In genomic region chr10:95255018-95255680, GRCm38 (mm10) we compare ENCODE assay signal across 10 mouse cellular contexts.
DNase-seq lines count a peak whose midpoint lies in the region; ATAC-seq and TF ChIP-seq lines count a peak whose summit lies in the region.
"Had no signal": no experiment of that assay in that cellular context is flagged by ENCODE, and none has a peak within 500 bp of the region (broad histone marks: within the 10 kb centered on the region; RNA-seq: fewer than 3 reads in every experiment).

No protein-coding gene starts in this region.

- peaks cover 32% of the 10 kb centered on the region for H3K4me1 ChIP-seq in lung, embryonic 15.5 days
- peaks cover 38% of the 10 kb centered on the region for H3K4me1 ChIP-seq in embryonic facial prominence, embryonic 13.5 days
- H3K4me1 ChIP-seq in kidney, embryonic 15.5 days, result peaks cover 19% of the 10 kb centered on the region

- no peak for DNase-seq in gastrocnemius, adult 2 months
- DNase-seq in gastrocnemius, postnatal 14 days, result no peak
- no peak for DNase-seq in lung, postnatal 25 days (ENCODE audit: low spot score)
- DNase-seq: embryo, embryonic 11 days had no signal

- H3K4me3 ChIP-seq in gastrocnemius, adult 2 months, result peak overlapping the region; percentile 63
- no peak overlapping the region for H3K4me3 ChIP-seq in lung, embryonic 15.5 days
- H3K4me3 ChIP-seq in embryonic facial prominence, embryonic 13.5 days, result no peak overlapping the region
- H3K4me3 ChIP-seq in myocyte, result no peak overlapping the region
- no peak overlapping the region for H3K4me3 ChIP-seq in kidney, embryonic 15.5 days (replicated peaks)
- H3K4me3 ChIP-seq: midbrain, embryonic 12.5 days had no signal

- H3K9ac ChIP-seq in lung, embryonic 15.5 days, result no peak overlapping the region
- no peak overlapping the region for H3K9ac ChIP-seq in embryonic facial prominence, embryonic 13.5 days
- H3K9ac ChIP-seq in kidney, embryonic 15.5 days, result no peak overlapping the region
- H3K9ac ChIP-seq: midbrain, embryonic 12.5 days had no signal

- H3K79me2 ChIP-seq in myocyte (ENCODE audit: control insufficient read depth, insufficient read depth), result no peaks in the 10 kb centered on the region

- H3K27ac ChIP-seq in gastrocnemius, adult 2 months, result peak overlapping the region; percentile 71
- H3K27ac ChIP-seq in lung, embryonic 15.5 days, result 0 out of 2 replicates have a peak overlapping the region, but pooled peaks have one; percentile 50
- H3K27ac ChIP-seq in embryonic facial prominence, embryonic 13.5 days, result peak overlapping the region; percentile 29; the same call in 1 of the 2 replicates
- no peak overlapping the region for H3K27ac ChIP-seq in kidney, embryonic 15.5 days
- H3K27ac ChIP-seq: midbrain, embryonic 12.5 days had no signal

- intact Hi-C loops in gastrocnemius, adult 2 months (cut with DNase I), result loop anchor here (5.0 kb wide), 1 partner anchor 263 kb away; no protein-coding TSS in a partner anchor
- intact Hi-C loops in gastrocnemius, postnatal 14 days (cut with DNase I; ENCODE audit: low total_unique reads), result no loop called here

- no peaks in the 10 kb centered on the region for H3K36me3 ChIP-seq in lung, embryonic 15.5 days
- no peaks in the 10 kb centered on the region for H3K36me3 ChIP-seq in embryonic facial prominence, embryonic 13.5 days
- H3K36me3 ChIP-seq in myocyte (ENCODE audit: control insufficient read depth, insufficient read depth), result no peaks in the 10 kb centered on the region
- no peaks in the 10 kb centered on the region for H3K36me3 ChIP-seq in kidney, embryonic 15.5 days
- H3K36me3 ChIP-seq: midbrain, embryonic 12.5 days had no signal

- ATAC-seq in lung, embryonic 15.5 days (ENCODE audit: borderline replicate concordance, extremely low read depth, low FRiP score, low TSS enrichment), result no peak
- ATAC-seq in embryonic facial prominence, embryonic 13.5 days (ENCODE audit: insufficient number of reproducible peaks, insufficient read depth, low FRiP score, low TSS enrichment, low read depth), result no peak
- no peak for ATAC-seq in kidney, embryonic 15.5 days (replicated peaks; ENCODE audit: low FRiP score)
- no peak for ATAC-seq in megakaryocyte-erythroid progenitor cell, adult 5-6 weeks (replicated peaks; ENCODE audit: low FRiP score, low TSS enrichment, poor library complexity, severe bottlenecking)

- no peak for TF ChIP-seq CTCF in gastrocnemius, adult 2 months (IDR thresholded peaks at IDR 0.05)

- H3ac ChIP-seq in myocyte (ENCODE audit: control insufficient read depth, insufficient read length), result no peak overlapping the region

- no peak for TF ChIP-seq POLR2A in myocyte (IDR thresholded peaks at IDR 0.05; ENCODE audit: insufficient read length, low read depth)

- H3K27me3 ChIP-seq in lung, embryonic 15.5 days, result no peaks in the 10 kb centered on the region
- no peaks in the 10 kb centered on the region for H3K27me3 ChIP-seq in embryonic facial prominence, embryonic 13.5 days
- no peaks in the 10 kb centered on the region for H3K27me3 ChIP-seq in myocyte (ENCODE audit: control insufficient read depth, insufficient read depth, insufficient read length)
- H3K27me3 ChIP-seq in kidney, embryonic 15.5 days, result no peaks in the 10 kb centered on the region

- H3K4me2 ChIP-seq in lung, embryonic 15.5 days, result no peak overlapping the region; the same call in 1 of the 2 replicates
- H3K4me2 ChIP-seq in embryonic facial prominence, embryonic 13.5 days, result peak overlapping the region; percentile 47
- peak overlapping the region; percentile 43 for H3K4me2 ChIP-seq in myocyte (ENCODE audit: low read depth)
- H3K4me2 ChIP-seq in kidney, embryonic 15.5 days, result no peak overlapping the region
- H3K4me2 ChIP-seq: midbrain, embryonic 12.5 days had no signal

- WGBS in lung, embryonic 15.5 days, result 58% methylated on average over 8 of the region's 8 CpGs
- 32% methylated on average over 8 of the region's 8 CpGs for WGBS in embryonic facial prominence, embryonic 13.5 days
- WGBS in kidney, embryonic 15.5 days, result 55% methylated on average over 8 of the region's 8 CpGs

- H3K9me3 ChIP-seq in lung, embryonic 15.5 days, result no peaks in the 10 kb centered on the region
- H3K9me3 ChIP-seq in embryonic facial prominence, embryonic 13.5 days, result no peaks in the 10 kb centered on the region
- H3K9me3 ChIP-seq in kidney, embryonic 15.5 days (replicated peaks), result no peaks in the 10 kb centered on the region
- H3K9me3 ChIP-seq: midbrain, embryonic 12.5 days had no signal

TF ChIP-seq in myocyte, 11 proteins besides CTCF, POLR2A, EP300 and RAD21:
- no peak for TF ChIP-seq TCF3 (IDR thresholded peaks at IDR 0.05; ENCODE audit: insufficient read length, low read depth)
- 0 out of 2 replicates have a peak, but pooled peaks have one; percentile 36 for TF ChIP-seq CEBPB (IDR thresholded peaks at IDR 0.05; ENCODE audit: insufficient read depth, poor library complexity, severe bottlenecking)

Comparison
In these comparisons a context has a peak if more than half of its experiments do, and no peak if none do; other contexts are left out.
1. H3K4me2 ChIP-seq: peak in embryonic facial prominence, embryonic 13.5 days (single experiment) and myocyte (single experiment); none in lung, embryonic 15.5 days (single experiment) and kidney, embryonic 15.5 days (single experiment).